Mouse (Mus musculus): ENCODE results near the gene Gm6337.
"Not testable (repeated sequence)": the region's sequence is repeated elsewhere in the genome, so short reads cannot be mapped to it uniquely, and the experiment has no call there.

Gm6337 gene

GRCm38 (mm10) chr14:6058167-6058566, at the start of gene Gm6337:
Gm6337 (minus strand) TSS chr14:6058267.
- DNase-seq (ENCODE audit: low spot score in 2 of 2) = not testable (repeated sequence)

GRCm38 (mm10) chr14:6107500-6107899, 49.4 kb upstream of the Gm6337 start:
- not testable (repeated sequence) for DNase-seq (ENCODE audit: low spot score in 2 of 2)

DNA sequence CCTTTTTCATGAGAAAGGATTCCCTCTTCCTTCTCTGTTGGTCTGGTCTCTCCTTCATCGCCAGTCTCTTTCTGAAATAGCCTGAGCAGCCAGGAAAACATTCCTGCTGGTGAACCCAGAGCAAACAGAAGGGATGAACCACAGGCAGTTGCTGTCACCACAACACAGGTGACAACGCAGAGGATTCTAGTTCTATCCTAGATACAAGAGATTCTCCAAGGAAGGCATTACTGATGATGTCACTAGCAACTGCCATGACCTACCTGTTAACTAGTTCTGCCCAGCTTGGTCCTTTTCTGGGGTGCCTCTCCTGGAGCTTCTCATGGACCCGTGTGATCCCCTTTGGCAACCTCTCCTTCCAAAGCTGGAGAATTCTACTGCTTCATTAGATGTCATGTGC, 35.8 kb upstream of the Gm6337 start, which contains the start of gene Gm8206:
Gene Gm8206, minus strand, starts transcription at position 101 of the 400 bp plus-strand sequence.
- not testable (repeated sequence) for DNase-seq (ENCODE audit: low spot score in 2 of 2)
